Mouse (Mus musculus) yolk sac, embryonic 10.5 days (tissue): ENCODE results near the gene Narf.

Experiments
- DNase-seq: peaks from one replicate; pipeline ENCODE4 v3.0.0-alpha.2; 2017; ENCODE audit warnings: low spot score

Narf gene

DNA sequence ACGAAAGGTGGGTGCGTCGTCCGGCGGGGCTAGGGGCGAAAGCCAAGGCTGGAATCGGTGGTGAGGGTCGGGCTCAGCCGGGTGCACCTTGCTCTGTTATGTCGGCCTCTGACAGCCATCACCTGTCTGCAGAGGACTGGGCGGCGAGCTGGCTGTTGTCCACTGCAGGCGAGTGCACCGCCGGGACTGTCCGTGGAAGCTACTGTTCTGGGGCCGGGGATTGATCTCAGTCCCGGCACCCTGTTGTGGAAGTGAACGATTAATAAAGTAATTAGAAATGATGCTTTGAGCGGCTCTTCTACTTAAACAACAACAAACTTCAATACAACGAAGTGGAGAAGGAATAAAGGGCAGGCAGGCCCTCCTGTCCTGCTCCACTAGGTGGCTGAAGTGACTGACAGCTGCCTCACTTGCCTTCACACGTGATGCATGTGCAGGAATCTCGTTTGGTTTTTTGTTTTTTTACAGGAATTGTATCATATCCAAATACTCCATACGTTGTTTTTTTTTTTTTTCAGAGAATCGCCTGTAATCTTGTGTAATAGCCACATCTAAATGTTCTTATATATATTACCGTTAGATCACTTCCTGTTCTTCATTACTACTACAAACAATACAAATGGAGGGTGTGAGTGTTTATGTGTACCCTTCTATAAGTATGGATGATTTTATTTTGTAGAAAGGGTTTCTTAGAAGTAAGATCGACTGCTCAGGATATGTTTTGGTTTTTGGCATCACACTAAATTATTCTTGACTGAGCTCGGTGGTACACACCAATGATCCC lies 484 bp downstream of the Narf start:
- DNase-seq, result no peak

DNA sequence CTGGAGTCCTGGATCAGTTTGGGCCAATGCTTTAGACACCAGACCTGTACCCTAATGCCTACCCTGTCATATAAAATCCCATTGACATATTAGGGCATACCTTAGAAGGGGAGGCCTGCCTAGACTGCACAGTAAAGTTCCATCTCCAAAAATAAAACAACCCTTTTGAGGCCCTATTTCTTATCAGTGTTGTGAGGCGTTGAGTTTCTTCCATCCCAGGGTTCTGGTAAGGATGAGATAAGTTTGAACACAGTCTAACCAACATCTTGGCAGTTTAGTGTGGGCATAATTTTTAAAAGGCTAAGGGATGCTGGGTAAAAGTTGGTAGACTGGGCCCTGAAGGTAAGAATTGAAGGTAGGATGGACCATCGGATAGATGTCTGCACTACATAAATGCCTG lies 2.6 kb downstream of the Narf start:
- DNase-seq, result no peak

DNA sequence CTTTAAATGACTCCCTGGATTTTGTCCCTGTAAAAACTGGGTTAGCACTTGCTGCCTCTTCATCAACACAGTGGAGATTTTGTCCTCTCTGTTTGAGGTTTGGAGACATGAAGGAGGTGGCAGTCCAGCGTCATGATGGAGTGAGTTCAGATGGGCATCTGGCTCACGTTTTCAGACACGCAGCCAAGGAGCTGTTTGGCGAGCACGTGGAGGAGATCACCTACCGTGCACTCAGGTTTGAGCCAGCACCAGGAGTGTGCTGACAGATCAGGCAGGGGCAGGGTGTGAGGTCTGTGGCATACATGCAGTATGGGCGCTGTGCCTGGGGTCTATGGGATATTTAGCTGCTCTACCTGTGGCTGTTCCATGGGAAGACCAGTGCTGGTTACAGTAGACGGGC lies 13.1 kb downstream of the Narf start:
- no peak for DNase-seq

- DNase-seq, result peak; percentile 83
These were observed 22.4 kb downstream of the Narf start, which contains the start of gene Foxk2 for GRCm38 (mm10) chr11:121259160-121260100. Gene Foxk2 (plus strand): TSS chr11:121259990.

DNA sequence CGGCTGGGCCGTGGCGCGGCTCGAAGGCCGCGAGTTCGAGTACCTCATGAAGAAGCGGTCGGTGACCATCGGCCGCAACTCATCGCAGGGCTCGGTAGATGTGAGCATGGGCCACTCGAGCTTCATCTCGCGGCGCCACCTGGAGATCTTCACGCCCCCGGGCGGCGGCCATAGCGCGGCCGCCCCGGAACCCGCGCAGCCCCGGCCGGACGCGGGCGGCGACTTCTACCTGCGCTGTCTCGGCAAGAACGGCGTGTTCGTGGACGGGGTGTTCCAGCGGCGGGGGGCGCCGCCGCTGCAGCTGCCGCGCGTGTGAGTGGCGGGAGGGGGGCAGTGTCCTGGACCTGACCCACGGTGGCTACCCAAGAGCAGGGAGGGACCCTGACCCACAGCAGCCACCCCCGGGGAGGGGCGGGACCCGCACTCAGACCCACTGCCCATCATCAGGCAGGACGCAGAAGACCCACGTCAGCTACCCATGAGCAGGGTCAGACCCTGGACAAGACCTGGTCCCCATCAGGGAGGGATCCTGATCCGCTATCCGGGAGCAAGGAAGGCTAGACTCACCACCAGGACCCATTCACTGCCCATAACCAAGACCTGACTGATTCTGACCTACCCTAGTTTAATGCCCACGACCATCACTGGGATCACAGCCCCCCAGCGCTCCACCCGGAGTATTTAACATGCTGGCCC lies 23.3 kb downstream of the Narf start:
- DNase-seq, result peak; percentile 30

GRCm38 (mm10) chr11:121261074-121261473 lies 24.0 kb downstream of the Narf start:
- no peak for DNase-seq

- no peak for DNase-seq
These were observed 40.5 kb downstream of the Narf start for GRCm38 (mm10) chr11:121277516-121277915.

DNA sequence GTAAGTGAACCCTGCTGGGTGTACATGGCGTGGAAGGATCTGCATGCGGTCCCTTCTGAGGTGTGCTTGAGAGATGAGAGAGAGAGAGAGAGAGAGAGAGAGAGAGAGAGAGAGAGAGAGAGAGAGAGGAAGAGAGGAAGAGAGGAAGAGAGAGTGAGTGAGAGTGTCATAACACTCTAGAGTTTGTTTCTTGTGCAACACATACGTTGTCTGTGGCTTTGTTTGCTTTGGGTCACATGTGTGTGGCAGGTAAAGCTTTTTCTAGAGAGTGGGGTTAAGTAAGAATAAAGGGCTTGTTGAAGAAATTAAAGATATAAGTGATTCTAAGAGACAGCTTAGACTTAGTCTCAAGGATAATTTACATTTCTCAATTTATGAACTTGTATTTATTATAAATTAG lies 41.0 kb downstream of the Narf start:
- DNase-seq, result no peak

GRCm38 (mm10) chr11:121282911-121283310 lies 45.9 kb downstream of the Narf start:
- DNase-seq, result no peak

DNA sequence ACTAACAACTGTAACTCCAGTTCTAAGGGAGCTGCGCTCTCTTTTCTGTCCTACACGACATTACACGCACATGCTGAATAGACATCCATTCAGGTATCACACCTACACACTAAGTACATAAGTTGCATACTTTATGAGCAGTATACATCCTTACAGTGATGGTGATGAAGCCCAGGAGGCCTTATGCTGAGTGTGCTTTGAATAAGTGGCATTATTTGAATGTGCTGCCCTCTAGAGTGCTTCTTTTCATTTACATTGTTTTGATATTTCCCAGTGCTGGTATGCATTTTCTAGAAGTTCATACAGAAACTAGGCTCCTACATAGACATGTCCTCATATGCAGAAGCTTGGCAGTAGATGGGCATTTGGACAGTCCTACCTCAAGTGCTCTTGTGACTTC lies 52.8 kb downstream of the Narf start:
- DNase-seq, result no peak

- no peak for DNase-seq
These were observed 57.7 kb downstream of the Narf start for GRCm38 (mm10) chr11:121294771-121295170.

DNA sequence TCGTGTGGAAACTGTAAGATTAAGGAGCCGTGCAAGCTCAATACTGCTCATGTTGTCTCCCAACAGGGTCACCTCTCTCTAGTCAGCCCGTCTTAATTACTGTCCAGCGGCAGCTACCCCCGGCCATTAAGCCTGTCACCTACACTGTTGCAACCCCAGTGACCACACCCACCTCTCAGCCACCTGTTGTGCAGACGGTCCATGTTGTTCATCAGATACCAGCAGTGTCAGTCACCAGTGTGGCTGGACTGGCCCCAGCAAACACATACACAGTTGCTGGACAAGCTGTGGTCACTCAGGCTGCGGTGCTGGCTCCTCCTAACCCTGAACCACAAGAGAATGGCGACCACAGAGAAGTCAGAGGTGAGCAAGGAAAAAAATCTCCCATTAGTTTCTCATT lies 61.4 kb downstream of the Narf start:
- DNase-seq, result no peak

GRCm38 (mm10) chr11:121300265-121300664 lies 63.2 kb downstream of the Narf start:
- DNase-seq, result no peak

DNA sequence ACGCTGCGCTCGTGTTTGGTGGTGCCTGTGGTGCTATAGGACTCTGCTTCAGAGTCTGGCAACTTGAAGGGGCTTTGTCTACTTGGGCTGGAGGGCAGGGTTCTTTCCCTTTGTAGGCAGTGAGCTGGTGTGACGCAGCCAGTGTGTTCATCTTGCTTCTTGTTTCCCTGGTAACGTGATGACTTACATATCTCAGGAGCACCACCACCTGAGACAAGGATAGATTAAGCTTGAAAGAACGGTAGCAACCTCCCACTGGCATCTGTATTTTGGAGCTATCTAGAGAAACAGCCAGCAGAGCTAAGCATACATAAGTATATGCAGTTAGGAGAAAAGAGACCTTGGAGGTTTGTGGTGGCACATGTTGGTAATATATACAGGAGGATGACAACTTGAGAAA lies 68.3 kb downstream of the Narf start:
- DNase-seq, result no peak
